Comparison of ENCODE assay signal across 27 mouse cellular contexts in the genomic region with DNA sequence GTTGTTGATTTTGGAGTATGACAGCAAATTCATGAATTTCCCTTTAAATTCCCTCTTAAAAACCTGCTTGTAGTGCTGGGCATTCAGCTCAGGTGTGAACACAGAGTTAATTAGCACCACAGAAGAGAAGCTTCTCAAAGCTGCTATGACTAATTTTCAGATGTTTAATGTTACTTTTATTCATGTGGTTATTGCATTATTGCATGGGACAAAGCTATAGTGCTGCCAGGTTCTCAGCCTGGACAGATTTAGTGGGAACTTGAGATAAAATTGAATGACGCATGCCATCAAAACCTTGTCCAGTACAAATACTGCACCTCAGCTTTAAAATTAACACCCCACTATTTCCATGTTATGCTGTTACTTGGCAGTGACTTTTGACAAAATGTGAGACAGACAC.
"Had no signal": no experiment of that assay in that cellular context is flagged by ENCODE, and none has a peak within 500 bp of the region (broad histone marks: within the 10 kb centered on the region; RNA-seq: fewer than 3 reads in every experiment).

No protein-coding gene starts in this region.

- H3K4me2 ChIP-seq: heart, embryonic 12.5 days; hindbrain, embryonic 12.5 days; hindbrain, embryonic 14.5 days; intestine, embryonic 15.5 days; limb, embryonic 13.5 days; limb, embryonic 15.5 days; liver, embryonic 12.5 days had no signal

- H3K36me3 ChIP-seq: heart, embryonic 10.5 days; heart, embryonic 12.5 days; hindbrain, embryonic 10.5 days; hindbrain, embryonic 12.5 days; intestine, embryonic 15.5 days; limb, embryonic 13.5 days; limb, embryonic 15.5 days; liver, embryonic 12.5 days had no signal

- H3K27me3 ChIP-seq: heart, embryonic 12.5 days; hindbrain, embryonic 12.5 days; intestine, embryonic 15.5 days; limb, embryonic 13.5 days; limb, embryonic 15.5 days; liver, embryonic 12.5 days had no signal

- ATAC-seq: hindbrain, embryonic 16.5 days; inflammation-experienced regulatory T-cells, adult 6 months; intestine, embryonic 15.5 days; intestine, postnatal 0 days; liver, embryonic 12.5 days had no signal

- H3K4me3 ChIP-seq: gastrocnemius, adult 2 months; heart, embryonic 10.5 days; heart, embryonic 12.5 days; hindbrain, embryonic 10.5 days; hindbrain, embryonic 12.5 days; intestine, embryonic 15.5 days; limb, embryonic 13.5 days; limb, embryonic 15.5 days; liver, embryonic 12.5 days had no signal

- H3K9ac ChIP-seq: heart, embryonic 12.5 days; hindbrain, embryonic 12.5 days; hindbrain, embryonic 14.5 days; intestine, embryonic 15.5 days; limb, embryonic 13.5 days; limb, embryonic 15.5 days; liver, embryonic 12.5 days; liver, embryonic 14.5 days had no signal

- H3K9me3 ChIP-seq: heart, embryonic 10.5 days; heart, embryonic 12.5 days; hindbrain, embryonic 10.5 days; hindbrain, embryonic 12.5 days; intestine, embryonic 15.5 days; limb, embryonic 13.5 days; limb, embryonic 15.5 days; liver, embryonic 12.5 days had no signal

- H3K4me1 ChIP-seq: heart, embryonic 10.5 days; heart, embryonic 12.5 days; hindbrain, embryonic 10.5 days; hindbrain, embryonic 12.5 days; intestine, embryonic 15.5 days; limb, embryonic 13.5 days; limb, embryonic 15.5 days; liver, embryonic 12.5 days had no signal

- DNase-seq: gastrocnemius, adult 2 months; gastrocnemius, postnatal 10 days; gastrocnemius, postnatal 25 days; heart, adult 18-20 months; heart, postnatal 10 days; heart, postnatal 4 days; kidney, adult 18-20 months; kidney, adult 8-10 months; kidney, postnatal 14 days; kidney, postnatal 36 days; layer of hippocampus, adult 9-11 months; layer of hippocampus, postnatal 36 days; left cerebral cortex, postnatal 4 days had no signal

- H3K27ac ChIP-seq: gastrocnemius, adult 2 months; heart, embryonic 10.5 days; hindbrain, embryonic 10.5 days; hindbrain, embryonic 12.5 days; hindbrain, embryonic 14.5 days; intestine, embryonic 15.5 days; kidney, postnatal 0 days; limb, embryonic 13.5 days; limb, embryonic 15.5 days; liver, embryonic 12.5 days; liver, embryonic 14.5 days had no signal
